Mouse (Mus musculus) activated CD4-positive, CD25-positive, alpha-beta regulatory T cell, adult 9 weeks (primary cell): ENCODE data around the gene Gm8890. TPM values are rescaled to one million over a fixed set of nuclear protein-coding genes. Genes with fewer than 3 reads are reported as not detected.

Source experiments
- polyA plus RNA-seq: library from polyadenylated mRNA; unstranded; fragments of 100-300 nt; shearing (Covaris generic); gene quantifications from one replicate; pipeline ENCODE4 v1.2.1, GENCODE M21; 2017

Gene Gm8890
- polyA plus RNA-seq: not detected

DNA sequence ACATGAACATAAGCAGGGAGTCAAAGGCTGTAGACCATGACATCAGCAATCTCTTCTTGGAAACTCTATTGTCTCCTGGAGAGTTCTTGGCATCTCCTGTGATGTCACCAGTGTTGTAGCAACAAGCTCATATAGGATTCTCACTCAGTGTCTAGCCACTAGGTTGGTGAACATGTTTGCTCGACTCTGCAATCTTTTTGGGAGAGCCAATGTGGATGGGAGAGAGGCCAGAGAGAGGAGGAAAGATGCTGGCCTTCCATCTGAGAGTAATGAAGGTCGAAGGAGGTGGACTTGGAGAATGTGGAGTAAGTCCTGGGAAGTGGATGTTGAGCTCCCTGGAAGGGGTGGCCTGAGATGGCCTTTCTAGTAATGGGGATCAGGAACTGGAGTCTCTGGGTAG is at the start of gene Gm8890:
Gene Gm8890, plus strand, starts transcription at position 301 of the 400 bp plus-strand sequence.

Other genes starting within 250 kb of the Gm8890 start
- gene Gm8879, start 128.4 kb upstream of the Gm8890 start, polyA plus RNA-seq: not detected
- not detected for gene Gm5861, start 73.0 kb upstream of the Gm8890 start, polyA plus RNA-seq
- not detected for gene Speer1, start 85.5 kb downstream of the Gm8890 start, polyA plus RNA-seq
- not detected for gene Gm8897, start 160.4 kb downstream of the Gm8890 start, polyA plus RNA-seq
- not detected for gene Gm8906, start 246.7 kb downstream of the Gm8890 start, polyA plus RNA-seq